ENCODE assay signal across 10 mouse cellular contexts in genomic region chr9:45739702-45740583, GRCm38 (mm10).
DNase-seq lines count a peak whose midpoint lies in the region; TF ChIP-seq lines count a peak whose summit lies in the region.
"Had no signal": no experiment of that assay in that cellular context is flagged by ENCODE, and none has a peak within 500 bp of the region (broad histone marks: within the 10 kb centered on the region; RNA-seq: fewer than 3 reads in every experiment).

No protein-coding gene starts in this region.

- no peaks in the 10 kb centered on the region for H3K36me3 ChIP-seq in kidney, adult 2 months (ENCODE audit: control insufficient read depth, insufficient read depth, low read length)
- H3K36me3 ChIP-seq: embryonic facial prominence, embryonic 13.5 days; G1E had no signal

- 54% methylated on average over 17 of the region's 17 CpGs for WGBS in kidney, adult 2 months

- TF ChIP-seq POLR2A in kidney, adult 2 months (IDR thresholded peaks at IDR 0.05; ENCODE audit: low read depth, low read length), result no peak

- no peak overlapping the region for H3K27ac ChIP-seq in kidney, adult 2 months (ENCODE audit: insufficient read depth, low read depth, low read length)
- H3K27ac ChIP-seq: embryonic facial prominence, embryonic 13.5 days had no signal

- H3K4me3 ChIP-seq in kidney, adult 2 months (ENCODE audit: insufficient read depth, low read depth, low read length), result no peak overlapping the region
- H3K4me3 ChIP-seq: embryonic facial prominence, embryonic 13.5 days had no signal

- DNase-seq in kidney, adult 2 months, result peak; percentile 10
- no peak for DNase-seq in kidney, adult 11 months
- peak; percentile 75 for DNase-seq in adrenal gland, postnatal 25 days
- DNase-seq in gastrocnemius, postnatal 14 days, result peak; percentile 80
- DNase-seq in layer of hippocampus, adult 9-11 months, result peak; percentile 48
- DNase-seq in ovary, postnatal 36 days (ENCODE audit: low spot score), result peak; percentile 72
- DNase-seq in thymus, adult 18-20 months, result no peak
- DNase-seq in B cell, adult 2 months, result no peak

- H3K27me3 ChIP-seq in kidney, adult 2 months (replicated peaks; ENCODE audit: control insufficient read depth, insufficient read depth, low read length), result no peaks in the 10 kb centered on the region

- TF ChIP-seq CTCF in kidney, adult 2 months (conservative IDR thresholded peaks at IDR 0.05; ENCODE audit: insufficient read depth, insufficient read length, low read depth, low read length), result no peak

- H3K4me1 ChIP-seq in kidney, adult 2 months (ENCODE audit: control insufficient read depth, insufficient read depth, low read length), result no peaks in the 10 kb centered on the region

- intact Hi-C loops in gastrocnemius, postnatal 14 days (cut with DNase I; ENCODE audit: low total_unique reads), result loop anchor here (5.0 kb wide), 2 partner anchors 138 to 328 kb away; no protein-coding TSS in a partner anchor

Comparison
In these comparisons a context has a peak if more than half of its experiments do, and no peak if none do; other contexts are left out.
1. DNase-seq: peak in kidney, adult 2 months (single experiment), adrenal gland, postnatal 25 days (single experiment), gastrocnemius, postnatal 14 days (single experiment), layer of hippocampus, adult 9-11 months (single experiment) and ovary, postnatal 36 days (single experiment); none in kidney, adult 11 months (single experiment), thymus, adult 18-20 months (0 of 2) and B cell, adult 2 months (0 of 2).